Mouse (Mus musculus): ENCODE measurements at regions not wholly inside any gene's neighbourhood (a gene's known extent, or its start where the extent isn't known, plus 50 kb on each side); places are given as distances from the start of the nearest gene placed in this dataset.

GRCm38 (mm10) chr10:109607121-109607520, 596.3 kb upstream of the Syt1 start:
- no peak overlapping the region for H3K4me2 ChIP-seq
- whole genome bisulfite sequencing: 81% methylated on average over 5 of the region's 5 CpGs

GRCm38 (mm10) chr10:109603241-109603640, 592.5 kb upstream of the Syt1 start:
- Histone ChIP-seq H3K9ac (no peak overlapping the region), H3K9me3 (no peaks in the 10 kb centered on the region), H3K27ac (replicated peaks) (no peak overlapping the region), H3K4me1 (replicated peaks) (0 out of 2 replicates have a peak, but pooled peaks cover 5% of the 10 kb centered on the region), H3K4me2 (no peak overlapping the region), H3K27me3 (no peaks in the 10 kb centered on the region), H3K4me3 (no peak overlapping the region), H3K36me3 (no peaks in the 10 kb centered on the region)
- no peak for ATAC-seq (ENCODE audit: low read depth)
- WGBS: 87% methylated on average over 3 of the region's 3 CpGs

More at GRCm38 (mm10) chr10:109607121-109607520, 596.3 kb upstream of the Syt1 start:
- Histone ChIP-seq H3K9ac (no peak overlapping the region), H3K4me1 (replicated peaks) (no peaks in the 10 kb centered on the region), H3K27me3 (no peaks in the 10 kb centered on the region), H3K9me3 (no peaks in the 10 kb centered on the region), H3K4me3 (no peak overlapping the region), H3K27ac (replicated peaks) (no peak overlapping the region), H3K36me3 (no peaks in the 10 kb centered on the region)
- no peak for ATAC-seq (ENCODE audit: low read depth)

- 53% methylated on average over 3 of the region's 3 CpGs for WGBS
- H3K27me3 ChIP-seq: no peaks in the 10 kb centered on the region
- no peak overlapping the region for H3K9ac ChIP-seq
- H3K4me1 ChIP-seq (replicated peaks): 0 out of 2 replicates have a peak, but pooled peaks cover 5% of the 10 kb centered on the region
- no peak overlapping the region for H3K27ac ChIP-seq (replicated peaks)
- H3K4me2 ChIP-seq: no peak overlapping the region
- H3K9me3 ChIP-seq: no peaks in the 10 kb centered on the region
- ATAC-seq (ENCODE audit: low read depth): no peak
- H3K4me3 ChIP-seq: no peak overlapping the region
- no peaks in the 10 kb centered on the region for H3K36me3 ChIP-seq
These were observed 587.8 kb upstream of the Syt1 start for GRCm38 (mm10) chr10:109598604-109599003.

- Histone ChIP-seq H3K4me1 (replicated peaks) (no peaks in the 10 kb centered on the region), H3K36me3 (no peaks in the 10 kb centered on the region), H3K9ac (no peak overlapping the region), H3K4me3 (no peak overlapping the region), H3K9me3 (no peaks in the 10 kb centered on the region), H3K4me2 (no peak overlapping the region), H3K27me3 (no peaks in the 10 kb centered on the region), H3K27ac (replicated peaks) (no peak overlapping the region)
- no peak for ATAC-seq (ENCODE audit: low read depth)
- WGBS: 84% methylated on average over 4 of the region's 4 CpGs
These were observed 562.4 kb upstream of the Syt1 start for GRCm38 (mm10) chr10:109573200-109573599.

- 87% methylated on average over 2 of the region's 2 CpGs for WGBS
These were observed 559.0 kb upstream of the Syt1 start for GRCm38 (mm10) chr10:109569798-109570197.

GRCm38 (mm10) chr10:109566675-109567074, 555.9 kb upstream of the Syt1 start:
- ATAC-seq (ENCODE audit: low read depth): no peak
- H3K4me3 ChIP-seq: no peak overlapping the region
- H3K36me3 ChIP-seq: no peaks in the 10 kb centered on the region
- WGBS: 72% methylated on average over 2 of the region's 2 CpGs
- H3K27ac ChIP-seq (replicated peaks): no peak overlapping the region
- no peak overlapping the region for H3K9ac ChIP-seq
- no peaks in the 10 kb centered on the region for H3K9me3 ChIP-seq
- no peaks in the 10 kb centered on the region for H3K27me3 ChIP-seq
- H3K4me1 ChIP-seq (replicated peaks): no peaks in the 10 kb centered on the region
- no peak overlapping the region for H3K4me2 ChIP-seq

More at GRCm38 (mm10) chr10:109569798-109570197, 559.0 kb upstream of the Syt1 start:
- no peaks in the 10 kb centered on the region for H3K9me3 ChIP-seq
- H3K36me3 ChIP-seq: no peaks in the 10 kb centered on the region
- no peaks in the 10 kb centered on the region for H3K27me3 ChIP-seq
- H3K4me1 ChIP-seq (replicated peaks): no peaks in the 10 kb centered on the region
- H3K27ac ChIP-seq (replicated peaks): no peak overlapping the region
- no peak for ATAC-seq (ENCODE audit: low read depth)
- H3K4me2 ChIP-seq: no peak overlapping the region
- H3K4me3 ChIP-seq: no peak overlapping the region
- no peak overlapping the region for H3K9ac ChIP-seq

- Histone ChIP-seq H3K4me3 (no peak overlapping the region), H3K27ac (replicated peaks) (no peak overlapping the region), H3K4me1 (replicated peaks) (no peaks in the 10 kb centered on the region), H3K27me3 (no peaks in the 10 kb centered on the region), H3K9me3 (no peaks in the 10 kb centered on the region), H3K4me2 (no peak overlapping the region), H3K36me3 (no peaks in the 10 kb centered on the region), H3K9ac (no peak overlapping the region)
- no peak for ATAC-seq (ENCODE audit: low read depth)
- 56% methylated on average over 2 of the region's 2 CpGs for WGBS
These were observed 550.9 kb upstream of the Syt1 start for GRCm38 (mm10) chr10:109561638-109562037.

GRCm38 (mm10) chr10:109561094-109561493, 550.3 kb upstream of the Syt1 start:
- 9% methylated on average over 1 of the region's 1 CpGs for WGBS
- H3K27me3 ChIP-seq: no peaks in the 10 kb centered on the region
- H3K9me3 ChIP-seq: no peaks in the 10 kb centered on the region
- H3K4me3 ChIP-seq: no peak overlapping the region
- no peaks in the 10 kb centered on the region for H3K36me3 ChIP-seq
- H3K9ac ChIP-seq: no peak overlapping the region
- no peak for ATAC-seq (ENCODE audit: low read depth)
- no peaks in the 10 kb centered on the region for H3K4me1 ChIP-seq (replicated peaks)
- no peak overlapping the region for H3K27ac ChIP-seq (replicated peaks)
- no peak overlapping the region for H3K4me2 ChIP-seq

GRCm38 (mm10) chr10:109543301-109543700, 532.5 kb upstream of the Syt1 start:
- no peak for ATAC-seq (ENCODE audit: low read depth)
- no peak overlapping the region for H3K27ac ChIP-seq (replicated peaks)
- no peaks in the 10 kb centered on the region for H3K4me1 ChIP-seq (replicated peaks)
- no peaks in the 10 kb centered on the region for H3K9me3 ChIP-seq
- 90% methylated on average over 1 of the region's 1 CpGs for WGBS
- no peaks in the 10 kb centered on the region for H3K27me3 ChIP-seq
- no peak overlapping the region for H3K4me2 ChIP-seq
- H3K36me3 ChIP-seq: no peaks in the 10 kb centered on the region
- H3K9ac ChIP-seq: no peak overlapping the region
- H3K4me3 ChIP-seq: no peak overlapping the region

- no peaks in the 10 kb centered on the region for H3K27me3 ChIP-seq
- ATAC-seq (ENCODE audit: low read depth): no peak
- no peaks in the 10 kb centered on the region for H3K9me3 ChIP-seq
- H3K36me3 ChIP-seq: no peaks in the 10 kb centered on the region
- no peak overlapping the region for H3K27ac ChIP-seq (replicated peaks)
- 86% methylated on average over 2 of the region's 2 CpGs for WGBS
- no peak overlapping the region for H3K4me3 ChIP-seq
- no peak overlapping the region for H3K9ac ChIP-seq
- H3K4me1 ChIP-seq (replicated peaks): no peaks in the 10 kb centered on the region
- no peak overlapping the region for H3K4me2 ChIP-seq
These were observed 529.4 kb upstream of the Syt1 start for GRCm38 (mm10) chr10:109540229-109540628.

GRCm38 (mm10) chr10:109528096-109528495, 517.3 kb upstream of the Syt1 start:
- Histone ChIP-seq H3K4me2 (no peak overlapping the region), H3K9ac (no peak overlapping the region), H3K9me3 (no peaks in the 10 kb centered on the region), H3K27me3 (no peaks in the 10 kb centered on the region), H3K36me3 (no peaks in the 10 kb centered on the region), H3K27ac (replicated peaks) (no peak overlapping the region), H3K4me1 (replicated peaks) (no peaks in the 10 kb centered on the region), H3K4me3 (no peak overlapping the region)
- 83% methylated on average over 2 of the region's 2 CpGs for WGBS
- ATAC-seq (ENCODE audit: low read depth): no peak

- 36% methylated on average over 2 of the region's 2 CpGs for WGBS
- Histone ChIP-seq H3K9ac (no peak overlapping the region), H3K4me3 (no peak overlapping the region), H3K27ac (replicated peaks) (no peak overlapping the region), H3K9me3 (no peaks in the 10 kb centered on the region), H3K27me3 (no peaks in the 10 kb centered on the region), H3K36me3 (no peaks in the 10 kb centered on the region), H3K4me2 (no peak overlapping the region), H3K4me1 (replicated peaks) (no peaks in the 10 kb centered on the region)
- ATAC-seq (ENCODE audit: low read depth): no peak
These were observed 510.9 kb upstream of the Syt1 start for GRCm38 (mm10) chr10:109521681-109522080.

- Histone ChIP-seq H3K4me3 (no peak overlapping the region), H3K4me2 (no peak overlapping the region), H3K36me3 (no peaks in the 10 kb centered on the region), H3K9me3 (no peaks in the 10 kb centered on the region), H3K4me1 (replicated peaks) (no peaks in the 10 kb centered on the region), H3K27ac (replicated peaks) (no peak overlapping the region), H3K27me3 (no peaks in the 10 kb centered on the region), H3K9ac (no peak overlapping the region)
- no peak for ATAC-seq (ENCODE audit: low read depth)
- 80% methylated on average over 1 of the region's 1 CpGs for WGBS
These were observed 506.9 kb upstream of the Syt1 start for GRCm38 (mm10) chr10:109517664-109518063.

Data from neural tube, embryonic 13.5 days (tissue).